Mouse (Mus musculus) liver, postnatal 0 days (tissue): ENCODE results near the gene Caskin2.

ENCODE experiments used
- CTCF ChIP-seq: sonication (generic); IDR thresholded peaks from 2 replicates; pipeline ENCODE4 v1.5.1; 2016; ENCODE audit warnings: antibody characterized with exemption, low read depth
- EP300 ChIP-seq: IDR thresholded peaks from 2 replicates; pipeline ENCODE4 v1.6.1; 2016; ENCODE audit warnings: antibody characterized with exemption, low read depth, mild to moderate bottlenecking

- TF ChIP-seq CTCF, result no peak
- no peak for TF ChIP-seq EP300
Observed at GRCm38 (mm10) chr11:115844240-115844639, 30.8 kb upstream of the Caskin2 start.
